Mouse (Mus musculus) testis, adult 2 months (tissue): ENCODE results near the gene Olfr61. TPM values are rescaled to one million over a fixed set of nuclear protein-coding genes. Genes with fewer than 3 reads are reported as not detected.

Experiments used
- H3K27ac ChIP-seq: fragments of 200-500 bp; 2 replicates; pipeline ENCODE4 v1.5.1; 2012; ENCODE audit warnings: low read depth, low read length; ENCODE audit not compliant: control insufficient read depth, insufficient read depth
- H3K27me3 ChIP-seq: fragments of 200-500 bp; 2 replicates; pipeline ENCODE4 v1.6.1; 2012; ENCODE audit warnings: mild to moderate bottlenecking, low read length, moderate library complexity; ENCODE audit not compliant: control insufficient read depth, insufficient read depth
- H3K36me3 ChIP-seq: fragments of 200-500 bp; 2 replicates; pipeline ENCODE4 v1.6.1; 2012; ENCODE audit warnings: mild to moderate bottlenecking, low read length; ENCODE audit not compliant: control insufficient read depth, insufficient read depth
- H3K4me1 ChIP-seq: fragments of 200-500 bp; 2 replicates; pipeline ENCODE4 v1.6.1; 2012; ENCODE audit warnings: low read length; ENCODE audit not compliant: control insufficient read depth, insufficient read depth
- H3K4me3 ChIP-seq: fragments of 200-500 bp; 2 replicates; pipeline ENCODE4 v1.5.1; 2012; ENCODE audit warnings: low read depth, mild to moderate bottlenecking, low read length, moderate library complexity, mixed read lengths; ENCODE audit not compliant: control insufficient read depth
- CTCF ChIP-seq: fragments of 200-500 bp; IDR thresholded peaks from 2 replicates; pipeline ENCODE4 v1.5.1; 2012; ENCODE audit warnings: low read depth, mild to moderate bottlenecking, inconsistent platforms, low read length, moderate library complexity; ENCODE audit not compliant: control insufficient read depth, insufficient read depth, insufficient replicate concordance
- POLR2A ChIP-seq: fragments of 200-500 bp; IDR thresholded peaks from 2 replicates; pipeline ENCODE4 v1.6.1; 2012; ENCODE audit warnings: low read depth, mild to moderate bottlenecking, inconsistent platforms, low read length, moderate library complexity; ENCODE audit not compliant: control insufficient read depth
- polyA plus RNA-seq: library from polyadenylated mRNA; depleted of rRNA; stranded (reverse); fragments of >200 nt; gene quantifications from 2 replicates; pipeline ENCODE4 v1.2.3, GENCODE M21; 2012; rRNA removed

Gene Olfr61
- polyA plus RNA-seq, 1 experiment, result 0.26 TPM

DNA sequence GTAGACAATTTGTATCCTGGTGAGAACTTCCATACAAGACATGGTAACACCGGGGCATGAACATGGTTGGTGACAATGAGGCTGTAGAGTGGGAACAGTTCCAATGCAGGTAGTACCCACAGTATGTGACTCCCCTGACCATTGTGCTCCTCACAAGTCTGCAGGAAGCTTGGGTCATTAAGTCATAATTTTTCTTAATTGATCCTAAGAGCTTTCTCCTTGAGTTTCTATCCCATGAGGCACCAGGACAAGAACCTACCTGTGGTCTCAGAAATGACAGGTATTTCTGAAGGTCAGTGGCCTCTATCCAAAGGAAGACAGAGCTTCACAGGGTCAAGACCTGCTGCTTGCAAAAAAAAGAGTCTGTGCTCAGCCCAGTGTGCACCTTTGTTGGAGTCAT is 52.9 kb downstream of the Olfr61 start, which contains the start of gene Olfr45:
Olfr45 (plus strand) TSS at position 301 of the 400 bp plus-strand sequence.
- Histone ChIP-seq H3K27me3 (no peaks in the 10 kb centered on the region), H3K36me3 (no peaks in the 10 kb centered on the region), H3K27ac (no peak within 1 kb of the TSS), H3K4me3 (no peak within 1 kb of the TSS), H3K4me1 (no peaks in the 10 kb centered on the region)
- TF ChIP-seq CTCF (no peak), POLR2A (no peak)

Other genes starting within 250 kb of the Olfr61 start
- not detected in 2 replicates for gene Olfr531, start 226.1 kb upstream of the Olfr61 start, polyA plus RNA-seq
- not detected in 2 replicates for gene Olfr532, start 207.3 kb upstream of the Olfr61 start, polyA plus RNA-seq
- not detected in 2 replicates for gene Olfr533, start 165.6 kb upstream of the Olfr61 start, polyA plus RNA-seq
- not detected in 2 replicates for gene Olfr535, start 144.8 kb upstream of the Olfr61 start, polyA plus RNA-seq
- not detected in 2 replicates for gene Olfr536, start 121.6 kb upstream of the Olfr61 start, polyA plus RNA-seq
- 0.11 and 0.13 TPM in 2 replicates for gene Olfr538, start 61.1 kb upstream of the Olfr61 start, polyA plus RNA-seq
- 0.17 and 0.32 TPM in 2 replicates for gene Olfr46, start 27.7 kb upstream of the Olfr61 start, polyA plus RNA-seq
- 0.28 TPM in 1 of 2 replicates, not detected in the other for gene Olfr53, start 17.5 kb downstream of the Olfr61 start, polyA plus RNA-seq
- 0.65 and 0.82 TPM in 2 replicates for gene Olfr539, start 31.0 kb downstream of the Olfr61 start, polyA plus RNA-seq
- gene Olfr45, start 53.0 kb downstream of the Olfr61 start, polyA plus RNA-seq, result not detected in 2 replicates
- not detected in 2 replicates for gene Olfr541, start 68.3 kb downstream of the Olfr61 start, polyA plus RNA-seq
- 0.33 and 0.84 TPM in 2 replicates for gene Cyp2e1, start 134.8 kb downstream of the Olfr61 start, polyA plus RNA-seq
- 249 and 286 TPM in 2 replicates for gene Syce1, start 158.9 kb downstream of the Olfr61 start, polyA plus RNA-seq
- gene Zfp941, start 193.2 kb downstream of the Olfr61 start, polyA plus RNA-seq, result 1.6 and 1.7 TPM in 2 replicates
- 0.45 TPM in 1 of 2 replicates, not detected in the other for gene Urah, start 206.0 kb downstream of the Olfr61 start, polyA plus RNA-seq
- gene Scgb1c1, start 216.6 kb downstream of the Olfr61 start, polyA plus RNA-seq, result not detected in 2 replicates
- 539 and 573 TPM in 2 replicates for gene Odf3, start 218.8 kb downstream of the Olfr61 start, polyA plus RNA-seq
- gene Gm45785, start 227.4 kb downstream of the Olfr61 start, polyA plus RNA-seq, result not detected in 2 replicates
- gene Ric8a, start 228.0 kb downstream of the Olfr61 start, polyA plus RNA-seq, result 33.7 and 34.5 TPM in 2 replicates
- 20.8 and 22.9 TPM in 2 replicates for gene Bet1l, start 228.6 kb downstream of the Olfr61 start, polyA plus RNA-seq